Mouse (Mus musculus): ENCODE measurements around the gene Slc4a3. TPM values are rescaled to one million over a fixed set of nuclear protein-coding genes. Genes with fewer than 3 reads are reported as not detected.
A peak's percentile ranks its signal among the peaks of the same experiment; 100 is the strongest.

Gene Slc4a3
- total RNA-seq, 2 experiments from 2014 or later, result 128 to 149 TPM

GRCm38 (mm10) chr1:75589983-75590382 is 43.9 kb downstream of the Slc4a3 start:
- no peak for DNase-seq
- intact Hi-C loops (cut with DNase I), result no loop called here

DNA sequence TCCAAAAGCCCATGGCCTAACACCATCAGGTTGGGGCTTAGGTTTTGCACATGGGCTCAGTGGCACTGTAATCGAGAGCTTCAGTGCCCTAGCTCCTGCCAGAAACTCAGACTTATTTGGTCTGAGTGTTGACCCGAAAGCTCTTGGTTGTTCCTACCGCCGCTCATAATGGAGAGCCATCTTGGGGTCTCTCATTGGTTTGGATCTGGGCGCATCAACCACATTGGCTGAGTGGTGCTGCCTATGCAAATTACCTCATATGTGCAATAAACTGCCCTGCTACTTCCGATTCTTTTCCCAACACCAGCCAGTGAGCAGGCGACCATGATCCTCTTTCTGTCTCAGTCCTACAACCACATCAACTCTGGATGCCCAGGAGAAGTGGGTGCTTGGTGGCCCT is 47.9 kb downstream of the Slc4a3 start:
- DNase-seq, result no peak
- intact Hi-C loops (cut with DNase I), result no loop called here

DNA sequence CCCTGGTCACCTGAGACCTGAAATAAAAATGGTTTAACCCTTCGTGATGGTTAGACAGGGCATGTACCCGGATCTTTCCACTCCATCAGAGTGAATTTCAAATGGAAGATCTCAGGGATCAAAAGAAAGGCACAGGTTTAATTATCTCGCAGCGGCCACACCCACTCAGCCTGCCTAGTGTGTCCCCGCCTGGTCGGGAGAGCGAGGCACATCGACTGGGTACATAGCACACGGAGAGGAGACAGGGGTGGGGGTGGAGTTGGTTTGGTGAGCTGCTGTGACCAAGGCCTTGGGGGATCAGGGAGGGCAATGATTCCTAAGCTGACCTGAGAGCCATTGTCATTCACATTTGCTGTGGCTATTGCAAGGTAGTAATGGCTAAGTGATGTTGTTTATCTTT is 48.8 kb downstream of the Slc4a3 start:
- intact Hi-C loops (cut with DNase I), result no loop called here
- no peak for DNase-seq

DNA sequence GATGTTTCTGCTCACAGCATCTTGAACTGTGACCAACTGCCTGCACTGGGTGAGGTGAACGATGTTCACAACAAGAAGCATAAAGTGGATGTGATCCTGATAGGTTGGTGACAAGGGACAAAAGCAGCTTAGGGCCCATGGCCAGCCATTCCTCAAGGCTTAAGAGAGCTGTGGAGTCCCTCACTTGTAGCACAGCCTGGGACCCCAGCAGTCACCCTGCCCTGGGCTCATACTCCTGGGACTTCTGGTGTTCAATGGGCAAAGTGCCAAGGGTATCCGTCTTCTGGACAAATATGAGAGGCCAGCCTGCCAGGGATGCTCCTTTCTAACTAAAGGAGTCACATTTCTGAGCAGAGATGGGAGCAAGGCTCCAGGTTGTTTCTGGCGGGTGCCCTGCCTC is 49.9 kb downstream of the Slc4a3 start:
- DNase-seq, result peak; percentile 31 to 39
- intact Hi-C loops (cut with DNase I), result loop anchor here (2.0 kb wide), 2 partner anchors 25 to 37 kb away; no protein-coding TSS in a partner anchor

- intact Hi-C loops (cut with DNase I), result loop anchor here (1.0 to 2.0 kb wide), 3 partner anchors 26 to 120 kb away; no protein-coding TSS in a partner anchor
- peak; percentile 76 to 79 for DNase-seq
Observed at GRCm38 (mm10) chr1:75596906-75597305, 50.8 kb downstream of the Slc4a3 start.

DNA sequence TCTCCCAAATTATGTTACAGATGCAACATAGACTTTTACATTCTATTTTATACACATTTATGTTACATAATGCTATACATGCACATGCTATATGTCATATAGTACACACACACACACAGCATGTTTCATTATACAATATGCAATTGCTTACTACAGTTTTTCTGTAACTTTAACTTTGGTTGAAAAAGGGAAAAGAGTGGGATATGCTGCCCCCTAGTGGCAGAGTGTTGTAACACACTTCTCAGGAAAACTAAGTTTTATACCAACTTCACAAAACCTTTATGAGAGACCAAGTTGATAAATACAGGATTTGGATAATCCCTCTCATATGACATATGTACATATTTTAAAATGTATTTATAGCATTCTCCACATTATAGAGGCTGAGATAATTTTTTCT is 51.6 kb downstream of the Slc4a3 start:
- intact Hi-C loops (cut with DNase I), result loop anchor here (1.0 to 2.0 kb wide), 3 partner anchors 27 to 120 kb away; no protein-coding TSS in a partner anchor
- peak; percentile 69 to 85 for DNase-seq

- DNase-seq, result no peak
- intact Hi-C loops (cut with DNase I), result no loop called here
Observed at GRCm38 (mm10) chr1:75601738-75602137, 55.7 kb downstream of the Slc4a3 start.

DNA sequence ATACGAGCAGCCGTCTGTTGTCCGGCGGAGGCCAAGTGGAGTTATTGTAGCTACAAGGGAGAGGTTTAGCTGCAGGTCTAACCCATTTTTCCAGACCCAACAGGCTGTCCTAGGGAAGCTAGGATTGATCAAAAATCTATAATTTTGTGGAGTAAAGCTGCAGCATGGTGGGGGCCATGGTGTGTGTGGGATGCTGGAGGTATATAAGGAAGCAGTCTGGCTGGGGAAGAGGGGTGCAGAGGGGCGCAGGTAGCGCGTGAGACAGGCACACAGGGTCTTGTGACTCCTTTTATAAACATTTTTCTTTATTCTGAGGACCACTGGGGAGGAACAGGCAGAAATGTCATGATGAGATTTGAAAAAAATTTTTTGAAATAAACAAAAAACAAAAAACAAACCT is 57.5 kb downstream of the Slc4a3 start:
- intact Hi-C loops (cut with DNase I), result no loop called here

GRCm38 (mm10) chr1:75608225-75608624 is 62.2 kb downstream of the Slc4a3 start:
- intact Hi-C loops (cut with DNase I), result no loop called here
- no peak for DNase-seq

More for the DNA sequence above, 57.5 kb downstream of the Slc4a3 start:
- DNase-seq, result no peak

DNA sequence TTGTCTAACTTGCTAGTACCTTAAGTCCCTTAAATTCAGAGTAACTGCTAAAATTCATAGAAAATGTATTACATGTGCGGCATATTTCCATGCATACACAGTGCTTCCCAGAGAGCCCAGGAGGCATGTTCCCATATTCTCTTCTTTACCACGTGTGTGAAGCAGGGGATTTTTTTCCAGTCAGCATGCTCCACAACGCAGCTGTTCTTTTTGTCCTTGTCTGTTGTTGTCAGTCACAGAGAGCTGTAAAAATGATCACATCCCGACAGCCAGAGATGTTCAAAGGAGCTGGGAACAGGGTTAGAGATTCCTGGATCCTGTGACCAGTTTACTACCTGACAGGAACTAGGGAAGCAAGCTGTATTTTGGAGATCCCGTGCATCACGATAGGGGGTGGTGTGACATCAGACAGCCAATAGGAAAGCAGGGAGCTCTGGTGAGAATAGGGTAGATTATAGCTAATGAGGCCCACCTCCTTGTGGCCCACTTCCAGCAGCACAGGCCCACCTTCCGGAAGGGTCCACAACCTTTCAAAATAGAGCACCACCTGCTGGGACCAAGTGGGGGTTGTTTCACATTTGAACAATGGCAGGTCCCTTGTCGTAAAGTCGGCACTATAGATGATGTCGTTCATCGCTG is 62.7 kb downstream of the Slc4a3 start:
- DNase-seq, result no peak
- intact Hi-C loops (cut with DNase I), result no loop called here

DNA sequence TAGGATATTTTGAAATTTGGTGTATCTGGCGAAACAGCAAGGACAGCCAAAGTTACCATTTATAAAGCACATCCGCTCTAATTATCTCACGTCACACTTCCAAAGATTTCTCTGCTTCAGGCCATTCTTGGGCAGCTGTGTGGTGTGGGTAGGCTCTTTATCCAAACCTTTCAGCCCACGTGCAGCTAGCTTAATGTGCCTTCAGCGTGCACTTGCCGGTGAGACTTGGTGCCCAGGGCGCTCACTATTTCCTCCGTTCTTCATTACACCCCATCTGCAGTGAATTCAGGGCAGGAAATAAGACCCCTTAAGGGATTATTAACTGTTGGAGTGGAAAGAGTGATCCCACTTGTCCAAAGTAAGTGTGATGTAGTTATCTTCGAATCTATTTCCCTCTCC is 63.2 kb downstream of the Slc4a3 start:
- intact Hi-C loops (cut with DNase I), result no loop called here
- no peak for DNase-seq

DNA sequence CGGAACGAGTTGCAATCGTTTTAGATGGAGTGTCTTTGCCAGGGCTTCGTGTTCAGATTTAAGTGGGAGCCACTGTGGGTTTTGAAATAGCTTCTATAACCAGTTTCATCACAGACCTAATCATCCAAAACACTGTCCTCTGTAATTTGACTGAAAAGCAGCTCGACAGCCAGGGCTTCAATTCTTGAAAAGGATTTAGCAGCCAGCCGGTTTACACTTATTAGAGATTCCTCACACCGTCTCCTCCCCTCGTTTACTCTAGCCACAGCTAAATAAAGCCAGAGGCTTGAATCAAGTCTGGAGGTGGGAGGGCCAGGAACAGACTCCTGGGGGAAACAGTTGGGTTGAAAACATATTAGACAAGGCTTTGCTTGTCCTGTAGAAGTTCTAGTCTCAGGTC is 64.5 kb downstream of the Slc4a3 start:
- DNase-seq, result no peak
- intact Hi-C loops (cut with DNase I), result no loop called here

Other genes starting within 250 kb of the Slc4a3 start
- gene Dnpep, start 228.3 kb upstream of the Slc4a3 start, total RNA-seq (2021), result 10 to 100 TPM; 92.2 to 92.7 TPM
- gene Des, start 185.9 kb upstream of the Slc4a3 start, total RNA-seq (2021), result 100 to 1,000 TPM; 909 to 916 TPM
- 100 to 1,000 TPM; 104 to 112 TPM for gene Speg, start 171.0 kb upstream of the Slc4a3 start, total RNA-seq (2021)
- gene Gmppa, start 110.3 kb upstream of the Slc4a3 start, total RNA-seq (2021), result 10 to 100 TPM; 39.7 to 40.1 TPM
- gene Asic4, start 95.8 kb upstream of the Slc4a3 start, total RNA-seq (2021), result not detected
- gene Chpf, start 67.0 kb upstream of the Slc4a3 start, total RNA-seq (2021), result 10 to 100 TPM; 38.6 to 39.5 TPM
- under 1 TPM; 0.38 to 0.52 TPM for gene Tmem198, start 66.7 kb upstream of the Slc4a3 start, total RNA-seq (2021)
- gene Obsl1, start 39.8 kb upstream of the Slc4a3 start, total RNA-seq (2021), result 100 to 1,000 TPM; 171 to 173 TPM
- gene Inha, start 39.2 kb upstream of the Slc4a3 start, total RNA-seq (2021), result 1 to 10 TPM; 5.1 to 8.5 TPM
- gene Stk11ip, start 24.7 kb upstream of the Slc4a3 start, total RNA-seq (2021), result 10 to 100 TPM; 12.7 to 13.9 TPM

Data from heart, postnatal 10 days (tissue).